11 mouse cellular contexts compared by ENCODE assay signal in genomic region chr16:18396791-18397621, GRCm38 (mm10). TPM values are rescaled to one million over a fixed set of nuclear protein-coding genes. Genes with fewer than 3 reads are reported as not detected.
A peak's percentile ranks its signal among the peaks of the same experiment; 100 is the strongest.
DNase-seq lines count a peak whose midpoint lies in the region; ATAC-seq and TF ChIP-seq lines count a peak whose summit lies in the region.
"Had no signal": no experiment of that assay in that cellular context is flagged by ENCODE, and none has a peak within 500 bp of the region (broad histone marks: within the 10 kb centered on the region; RNA-seq: fewer than 3 reads in every experiment).

No protein-coding gene starts in this region.

- H3K36me3 ChIP-seq in heart, embryonic 12.5 days = peaks cover 45% of the 10 kb centered on the region
- H3K36me3 ChIP-seq in hindbrain, embryonic 14.5 days (replicated peaks; ENCODE audit: control insufficient read depth, insufficient read depth) = peaks cover 51% of the 10 kb centered on the region

- ATAC-seq in heart, embryonic 12.5 days (ENCODE audit: insufficient number of reproducible peaks, low FRiP score) = no peak
- ATAC-seq in hindbrain, embryonic 14.5 days (ENCODE audit: low FRiP score) = no peak
- ATAC-seq: liver, embryonic 12.5 days; Patski had no signal

- H3K9me3 ChIP-seq in heart, embryonic 12.5 days (replicated peaks) = no peaks in the 10 kb centered on the region
- no peaks in the 10 kb centered on the region for H3K9me3 ChIP-seq in hindbrain, embryonic 14.5 days (ENCODE audit: control insufficient read depth, low read length)
- H3K9me3 ChIP-seq: liver, embryonic 12.5 days had no signal

- H3K27me3 ChIP-seq in heart, embryonic 12.5 days (replicated peaks) = no peaks in the 10 kb centered on the region
- no peaks in the 10 kb centered on the region for H3K27me3 ChIP-seq in hindbrain, embryonic 14.5 days (ENCODE audit: control insufficient read depth, insufficient read depth, low read length)
- H3K27me3 ChIP-seq: liver, embryonic 12.5 days; Patski had no signal

- H3K27ac ChIP-seq in heart, embryonic 12.5 days (ENCODE audit: poor library complexity, severe bottlenecking) = peak overlapping the region; percentile 97
- H3K27ac ChIP-seq in layer of hippocampus, adult 2 months = peak overlapping the region; percentile 21; the same call in 1 of the 2 replicates
- H3K27ac ChIP-seq in hindbrain, embryonic 14.5 days = peak overlapping the region; percentile 79; the same call in 1 of the 2 replicates
- H3K27ac ChIP-seq: liver, embryonic 12.5 days had no signal

- WGBS in heart, embryonic 12.5 days = 93% methylated on average over 27 of the region's 27 CpGs
- 96% methylated on average over 27 of the region's 27 CpGs for WGBS in hindbrain, embryonic 14.5 days

- no peak overlapping the region for H3K9ac ChIP-seq in heart, embryonic 12.5 days
- no peak overlapping the region for H3K9ac ChIP-seq in hindbrain, embryonic 14.5 days
- H3K9ac ChIP-seq: liver, embryonic 12.5 days had no signal

- peak; percentile 56 for DNase-seq in cerebellum, adult 11-12 months
- DNase-seq in cerebellum, postnatal 36 days = no peak
- no peak for DNase-seq in heart, postnatal 4 days
- DNase-seq in layer of hippocampus, adult 2 months (ENCODE audit: low spot score in 2 of 2) = no peak
- no peak for DNase-seq in layer of hippocampus, adult 11-12 months (ENCODE audit: low spot score)
- DNase-seq in hindbrain, embryonic 14.5 days (ENCODE audit: low spot score) = no peak
- no peak for DNase-seq in embryo, embryonic 11 days
- DNase-seq: layer of hippocampus, adult 9-11 months had no signal

- no peak for TF ChIP-seq CTCF in layer of hippocampus, adult 2 months (conservative IDR thresholded peaks at IDR 0.05)

- no peak overlapping the region for H3K4me3 ChIP-seq in heart, embryonic 12.5 days
- H3K4me3 ChIP-seq in layer of hippocampus, adult 2 months = no peak overlapping the region
- H3K4me3 ChIP-seq in hindbrain, embryonic 14.5 days (replicated peaks; ENCODE audit: low read length) = no peak overlapping the region
- H3K4me3 ChIP-seq: liver, embryonic 12.5 days had no signal

- H3K4me2 ChIP-seq in heart, embryonic 12.5 days = no peak overlapping the region
- H3K4me2 ChIP-seq in hindbrain, embryonic 14.5 days (replicated peaks) = no peak overlapping the region
- H3K4me2 ChIP-seq: liver, embryonic 12.5 days had no signal

- H3K4me1 ChIP-seq in heart, embryonic 12.5 days (replicated peaks) = peaks cover 71% of the 10 kb centered on the region
- H3K4me1 ChIP-seq in hindbrain, embryonic 14.5 days (replicated peaks; ENCODE audit: control insufficient read depth, insufficient read depth, low read length) = peaks cover 67% of the 10 kb centered on the region

RNA-seq across cellular contexts. Expression of gene Txnrd2, which starts 29.2 kb away (rescaled TPM):
- 34.9 and 37.2 TPM in 2 replicates for polyA plus RNA-seq in heart, embryonic 12.5 days (2016; fragmentation: Nextera tagmentation; extraction: Ambion mirVana)
- 10 to 100 TPM; 26.7 to 29.0 TPM for total RNA-seq in heart, postnatal 4 days (2021)
- 10 to 100 TPM; 19.7 to 21.4 TPM for total RNA-seq in layer of hippocampus, adult 2 months (2021)
- 26.0 and 28.2 TPM in 2 replicates for polyA plus RNA-seq in hindbrain, embryonic 14.5 days (2014; fragmentation: Nextera tagmentation; extraction: Ambion mirVana)

RNA-seq across cellular contexts. Expression of gene Comt, which starts 29.6 kb away (rescaled TPM):
- polyA plus RNA-seq in heart, embryonic 12.5 days (2016; fragmentation: Nextera tagmentation; extraction: Ambion mirVana) = 88.2 and 90.8 TPM in 2 replicates
- 100 to 1,000 TPM; 116 to 122 TPM for total RNA-seq in heart, postnatal 4 days (2021)
- total RNA-seq in layer of hippocampus, adult 2 months (2021) = 10 to 100 TPM; 74.6 to 75.1 TPM
- polyA plus RNA-seq in hindbrain, embryonic 14.5 days (2014; fragmentation: Nextera tagmentation; extraction: Ambion mirVana) = 91.6 and 99.4 TPM in 2 replicates

RNA-seq across cellular contexts. Expression of gene Arvcf, which starts 49.0 kb away (rescaled TPM):
- 32.5 and 36.9 TPM in 2 replicates for polyA plus RNA-seq in heart, embryonic 12.5 days (2016; fragmentation: Nextera tagmentation; extraction: Ambion mirVana)
- total RNA-seq in heart, postnatal 4 days (2021) = 10 to 100 TPM; 43.5 to 44.2 TPM
- total RNA-seq in layer of hippocampus, adult 2 months (2021) = 10 to 100 TPM; 40.4 to 41.4 TPM
- polyA plus RNA-seq in hindbrain, embryonic 14.5 days (2014; fragmentation: Nextera tagmentation; extraction: Ambion mirVana) = 53.2 and 64.6 TPM in 2 replicates

RNA-seq across cellular contexts. Expression of gene Tango2, which starts 49.1 kb away (rescaled TPM):
- 48.4 and 50.3 TPM in 2 replicates for polyA plus RNA-seq in heart, embryonic 12.5 days (2016; fragmentation: Nextera tagmentation; extraction: Ambion mirVana)
- total RNA-seq in heart, postnatal 4 days (2021) = 10 to 100 TPM; 47.0 to 48.8 TPM
- total RNA-seq in layer of hippocampus, adult 2 months (2021) = 100 to 1,000 TPM; 128 to 130 TPM
- polyA plus RNA-seq in hindbrain, embryonic 14.5 days (2014; fragmentation: Nextera tagmentation; extraction: Ambion mirVana) = 94.5 and 97.9 TPM in 2 replicates

Comparison
In these comparisons a context has a peak if more than half of its experiments do, and no peak if none do; other contexts are left out.
1. H3K27ac ChIP-seq: peak in every context shown above with its lines; median percentile 97 in heart, embryonic 12.5 days; 79 in hindbrain, embryonic 14.5 days; 21 in layer of hippocampus, adult 2 months.